Comparison of ENCODE assay signal across 9 mouse cellular contexts in genomic region chr8:57340840-57341540, GRCm38 (mm10). TPM values are rescaled to one million over a fixed set of nuclear protein-coding genes. Genes with fewer than 3 reads are reported as not detected.
DNase-seq lines count a peak whose midpoint lies in the region; ATAC-seq and TF ChIP-seq lines count a peak whose summit lies in the region.
"Had no signal": no experiment of that assay in that cellular context is flagged by ENCODE, and none has a peak within 500 bp of the region (broad histone marks: within the 10 kb centered on the region; RNA-seq: fewer than 3 reads in every experiment).

No protein-coding gene starts in this region.

- no peaks in the 10 kb centered on the region for H3K9me3 ChIP-seq in lung, embryonic 16.5 days (ENCODE audit: control insufficient read depth, low read length)
- H3K9me3 ChIP-seq in forebrain, postnatal 0 days (ENCODE audit: low read length) = no peaks in the 10 kb centered on the region
- H3K9me3 ChIP-seq in intestine, embryonic 16.5 days (ENCODE audit: control insufficient read depth, low read length) = no peaks in the 10 kb centered on the region
- H3K9me3 ChIP-seq in neural tube, embryonic 14.5 days (ENCODE audit: control insufficient read depth, low read length) = no peaks in the 10 kb centered on the region

- DNase-seq in lung, postnatal 25 days (ENCODE audit: low spot score) = no peak
- DNase-seq in forebrain, postnatal 0 days = peak; percentile 32
- DNase-seq in urinary bladder, adult 2 months (ENCODE audit: low spot score) = no peak
- DNase-seq in right cerebral cortex, postnatal 10 days (ENCODE audit: low spot score in 2 of 2) = no peak
- no peak for DNase-seq in cerebellum, adult 18-20 months
- DNase-seq: gastrocnemius, postnatal 36 days had no signal

- H3K4me2 ChIP-seq in lung, embryonic 16.5 days (ENCODE audit: low read depth, low read length) = peak overlapping the region; percentile 42
- peak overlapping the region; percentile 19; the same call in 1 of the 2 replicates for H3K4me2 ChIP-seq in forebrain, postnatal 0 days (ENCODE audit: low read depth)
- peak overlapping the region; percentile 40 for H3K4me2 ChIP-seq in intestine, embryonic 16.5 days (ENCODE audit: low read depth, low read length)
- no peak overlapping the region for H3K4me2 ChIP-seq in neural tube, embryonic 14.5 days (ENCODE audit: low read depth, low read length)

- WGBS in lung, embryonic 16.5 days = 3% methylated on average over 41 of the region's 41 CpGs
- WGBS in forebrain, postnatal 0 days = 1% methylated on average over 41 of the region's 41 CpGs
- 9% methylated on average over 41 of the region's 41 CpGs for WGBS in intestine, embryonic 16.5 days
- 1% methylated on average over 41 of the region's 41 CpGs for WGBS in neural tube, embryonic 14.5 days

- ATAC-seq in lung, embryonic 16.5 days (ENCODE audit: low read depth) = peak; percentile 38; the same call in 1 of the 2 replicates
- peak; percentile 27; the same call in 1 of the 2 replicates for ATAC-seq in forebrain, postnatal 0 days
- ATAC-seq in intestine, embryonic 16.5 days = peak; percentile 69
- ATAC-seq in neural tube, embryonic 14.5 days (ENCODE audit: low read depth) = peak; percentile 49; the same call in 1 of the 2 replicates

- H3K4me3 ChIP-seq in lung, embryonic 16.5 days (ENCODE audit: low read length) = peak overlapping the region; percentile 39
- no peak overlapping the region for H3K4me3 ChIP-seq in forebrain, postnatal 0 days (ENCODE audit: low read depth, low read length)
- peak overlapping the region; percentile 29 for H3K4me3 ChIP-seq in intestine, embryonic 16.5 days (ENCODE audit: low read length)
- H3K4me3 ChIP-seq in neural tube, embryonic 14.5 days (ENCODE audit: low read depth, low read length) = no peak overlapping the region

- H3K9ac ChIP-seq in lung, embryonic 16.5 days (ENCODE audit: low read length) = peak overlapping the region; percentile 22; the same call in 1 of the 2 replicates
- H3K9ac ChIP-seq in forebrain, postnatal 0 days = no peak overlapping the region
- H3K9ac ChIP-seq in intestine, embryonic 16.5 days (ENCODE audit: low read depth, low read length) = peak overlapping the region; percentile 58
- no peak overlapping the region for H3K9ac ChIP-seq in neural tube, embryonic 14.5 days (replicated peaks; ENCODE audit: low read depth, low read length)

- no peak for TF ChIP-seq CTCF in forebrain, postnatal 0 days (IDR thresholded peaks at IDR 0.05; ENCODE audit: low read depth)

- no peaks in the 10 kb centered on the region for H3K36me3 ChIP-seq in lung, embryonic 16.5 days (ENCODE audit: control insufficient read depth, insufficient read depth, low read length)
- no peaks in the 10 kb centered on the region for H3K36me3 ChIP-seq in forebrain, postnatal 0 days (ENCODE audit: insufficient read depth)
- no peaks in the 10 kb centered on the region for H3K36me3 ChIP-seq in intestine, embryonic 16.5 days (ENCODE audit: control insufficient read depth, insufficient read depth, low read length)
- no peaks in the 10 kb centered on the region for H3K36me3 ChIP-seq in neural tube, embryonic 14.5 days (ENCODE audit: control insufficient read depth, insufficient read depth, low read length)

- peaks cover 2% of the 10 kb centered on the region; the same call in 1 of the 2 replicates for H3K4me1 ChIP-seq in lung, embryonic 16.5 days (replicated peaks; ENCODE audit: control insufficient read depth, insufficient read depth, low read length)
- 0 out of 2 replicates have a peak, but pooled peaks cover 8% of the 10 kb centered on the region for H3K4me1 ChIP-seq in forebrain, postnatal 0 days (ENCODE audit: insufficient read depth)
- peaks cover 3% of the 10 kb centered on the region; the same call in 1 of the 2 replicates for H3K4me1 ChIP-seq in intestine, embryonic 16.5 days (ENCODE audit: control insufficient read depth, insufficient read depth, low read length)
- no peaks in the 10 kb centered on the region for H3K4me1 ChIP-seq in neural tube, embryonic 14.5 days (ENCODE audit: control insufficient read depth, insufficient read depth, low read length)

- H3K27ac ChIP-seq in lung, embryonic 16.5 days (ENCODE audit: low read length) = no peak overlapping the region
- H3K27ac ChIP-seq in forebrain, postnatal 0 days (ENCODE audit: low read depth, low read length) = no peak overlapping the region
- H3K27ac ChIP-seq in intestine, embryonic 16.5 days (ENCODE audit: low read length) = no peak overlapping the region
- no peak overlapping the region for H3K27ac ChIP-seq in neural tube, embryonic 14.5 days (ENCODE audit: low read depth, low read length)

- peaks cover 98% of the 10 kb centered on the region for H3K27me3 ChIP-seq in lung, embryonic 16.5 days (ENCODE audit: control insufficient read depth, insufficient read depth, low read depth, low read length)
- H3K27me3 ChIP-seq in forebrain, postnatal 0 days (ENCODE audit: insufficient read depth, low read length) = peaks cover 98% of the 10 kb centered on the region
- peaks cover 36% of the 10 kb centered on the region for H3K27me3 ChIP-seq in intestine, embryonic 16.5 days (replicated peaks; ENCODE audit: control insufficient read depth, insufficient read depth, low read length)
- peaks cover 86% of the 10 kb centered on the region for H3K27me3 ChIP-seq in neural tube, embryonic 14.5 days (ENCODE audit: control insufficient read depth, insufficient read depth, low read length)

RNA-seq across cellular contexts. Expression of gene Hand2, which starts 20.2 kb away (rescaled TPM):
- polyA plus RNA-seq in lung, embryonic 16.5 days (2015; fragmentation: Nextera tagmentation; extraction: Ambion mirVana) = 0.43 and 0.59 TPM in 2 replicates
- total RNA-seq in forebrain, postnatal 0 days (2014; rRNA removed) = not detected in 2 replicates
- not detected in 2 replicates for polyA plus RNA-seq in forebrain, postnatal 0 days (2015; fragmentation: Nextera tagmentation; extraction: Ambion mirVana)
- polyA plus RNA-seq in intestine, embryonic 16.5 days (2015; fragmentation: Nextera tagmentation; extraction: Ambion mirVana) = 4.1 and 5.1 TPM in 2 replicates
- not detected in 2 replicates for polyA plus RNA-seq in neural tube, embryonic 14.5 days (2014; fragmentation: Nextera tagmentation; extraction: Ambion mirVana)
- polyA plus RNA-seq in urinary bladder, adult 2 months (2012; rRNA removed) = 32.1 and 34.9 TPM in 2 replicates
- total RNA-seq: gastrocnemius, postnatal 36 days had no signal

Comparison
In these comparisons a context has a peak if more than half of its experiments do, and no peak if none do; other contexts are left out.
1. H3K4me3 ChIP-seq: peak in lung, embryonic 16.5 days (single experiment) and intestine, embryonic 16.5 days (single experiment); none in forebrain, postnatal 0 days (single experiment) and neural tube, embryonic 14.5 days (single experiment).
2. H3K9ac ChIP-seq: peak in lung, embryonic 16.5 days (single experiment) and intestine, embryonic 16.5 days (single experiment); none in forebrain, postnatal 0 days (single experiment) and neural tube, embryonic 14.5 days (single experiment).
3. Peak in every context shown above with its lines, with median percentiles within 50 percentile points of each other: ATAC-seq.